Mouse (Mus musculus) regulatory T cell (primary cell): ENCODE data around the gene Dapl1.

Source experiments
- in situ Hi-C: fragments of 300-600 bp; cut with MboI, MseI; formaldehyde crosslinking; loops from one replicate; pipeline ENCODE4 v1.15.1; 2025; ENCODE audit warnings: high pct_unique_total_duplicates

Dapl1 gene

DNA sequence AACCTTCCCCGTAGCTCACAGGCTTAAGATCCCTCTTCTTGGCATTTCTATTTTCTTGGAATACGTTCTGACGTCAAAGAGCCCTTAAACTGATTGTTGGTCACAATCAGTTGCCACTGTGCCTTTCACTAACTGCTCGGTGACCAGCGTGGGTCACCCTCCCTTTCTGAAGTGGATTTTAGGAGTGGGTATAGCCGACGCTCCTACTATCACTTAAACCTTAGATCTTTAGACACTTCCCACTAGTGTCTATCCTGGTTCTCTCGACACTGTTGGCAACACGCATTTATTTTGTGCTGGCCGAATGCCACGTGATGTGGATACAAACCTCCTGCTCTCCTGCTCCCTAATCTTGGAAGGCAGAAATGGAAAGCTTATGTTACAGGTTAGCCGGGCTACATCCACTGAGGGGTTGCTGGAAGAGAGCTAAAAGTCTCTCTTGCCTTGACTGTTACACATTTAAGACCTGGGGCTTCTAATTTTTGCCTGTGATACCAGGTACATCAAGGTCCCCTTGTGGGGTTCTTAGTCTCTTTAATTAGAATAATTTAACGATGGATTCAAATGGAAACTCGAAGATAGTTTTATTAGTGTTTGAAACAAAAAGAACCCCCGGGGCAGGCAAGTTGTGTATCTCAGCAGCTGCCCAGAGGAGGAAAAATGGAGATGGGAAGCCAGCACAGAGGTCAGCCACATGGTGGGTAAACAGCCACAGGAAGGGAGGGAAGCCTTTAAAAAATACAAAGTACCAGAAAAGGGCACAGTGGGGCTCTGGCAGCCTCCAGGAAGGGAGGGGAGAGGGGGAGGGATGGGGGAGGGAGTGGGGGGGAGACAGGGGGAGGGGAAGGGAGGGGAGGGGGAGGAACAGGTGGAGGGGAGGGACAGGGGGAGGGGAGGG, 13.2 kb upstream of the Dapl1 start:
- in situ Hi-C loops, result no loop called here

DNA sequence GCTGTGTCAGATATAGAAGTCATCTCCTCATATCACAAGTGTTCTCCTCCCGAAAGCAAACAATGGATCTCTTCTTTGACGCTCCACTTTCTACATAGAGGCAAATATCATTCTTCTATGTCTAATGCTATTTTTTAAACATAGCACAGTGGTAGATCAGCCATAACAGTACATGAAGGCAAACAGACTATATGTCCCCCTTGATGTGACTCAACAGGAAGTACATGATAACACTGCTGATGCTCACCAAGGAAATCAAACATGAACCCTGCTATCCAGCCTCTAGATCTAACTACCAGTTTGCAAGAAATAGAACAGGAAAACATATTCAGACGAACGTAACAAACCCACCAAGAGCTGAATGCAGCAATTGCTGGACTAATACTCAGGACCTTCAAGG, 10.1 kb upstream of the Dapl1 start:
- in situ Hi-C loops, result no loop called here

DNA sequence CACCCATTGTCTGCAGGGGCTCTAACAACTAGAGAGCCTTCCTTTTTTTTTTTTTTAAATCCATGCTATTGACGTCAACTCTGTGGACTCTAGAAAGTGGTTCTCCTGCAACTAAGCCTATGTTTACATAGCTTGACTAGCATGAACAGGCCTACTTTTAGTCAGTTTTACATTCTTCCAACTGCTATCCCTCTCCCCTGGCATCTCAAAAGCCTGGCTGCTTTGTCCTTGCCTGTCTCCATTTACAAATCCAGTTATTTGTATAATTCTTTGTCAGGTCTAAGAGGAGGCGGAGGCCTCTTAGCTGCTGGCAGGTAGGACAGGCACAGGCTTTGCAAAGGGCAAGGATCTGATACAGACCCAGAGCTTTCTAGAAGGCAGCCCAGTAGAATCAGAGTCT, 627 bp downstream of the Dapl1 start:
- in situ Hi-C loops, result loop anchor here (10.0 to 25.0 kb wide), 2 partner anchors 1300 to 1348 kb away; no protein-coding TSS in a partner anchor

DNA sequence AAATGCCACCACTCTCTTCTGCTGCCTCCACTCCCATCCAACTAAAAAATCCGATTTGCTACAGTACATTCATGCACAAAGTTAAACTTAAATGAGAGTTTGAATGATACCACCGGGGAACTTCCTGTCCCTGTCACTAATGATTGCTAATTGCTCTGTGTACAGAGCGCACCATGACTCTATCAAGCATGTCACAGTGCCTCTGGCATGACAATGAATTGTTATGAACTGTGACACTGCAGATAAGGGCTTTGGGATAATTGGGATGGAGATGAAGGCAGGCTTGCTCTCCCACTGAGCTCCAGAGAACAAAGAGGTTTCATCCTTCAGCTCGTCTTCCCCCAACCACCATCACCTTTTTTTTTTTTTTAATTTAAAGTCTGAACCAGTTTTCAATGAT, 1.2 kb downstream of the Dapl1 start:
- in situ Hi-C loops, result loop anchor here (10.0 to 25.0 kb wide), 2 partner anchors 1301 to 1348 kb away; no protein-coding TSS in a partner anchor

DNA sequence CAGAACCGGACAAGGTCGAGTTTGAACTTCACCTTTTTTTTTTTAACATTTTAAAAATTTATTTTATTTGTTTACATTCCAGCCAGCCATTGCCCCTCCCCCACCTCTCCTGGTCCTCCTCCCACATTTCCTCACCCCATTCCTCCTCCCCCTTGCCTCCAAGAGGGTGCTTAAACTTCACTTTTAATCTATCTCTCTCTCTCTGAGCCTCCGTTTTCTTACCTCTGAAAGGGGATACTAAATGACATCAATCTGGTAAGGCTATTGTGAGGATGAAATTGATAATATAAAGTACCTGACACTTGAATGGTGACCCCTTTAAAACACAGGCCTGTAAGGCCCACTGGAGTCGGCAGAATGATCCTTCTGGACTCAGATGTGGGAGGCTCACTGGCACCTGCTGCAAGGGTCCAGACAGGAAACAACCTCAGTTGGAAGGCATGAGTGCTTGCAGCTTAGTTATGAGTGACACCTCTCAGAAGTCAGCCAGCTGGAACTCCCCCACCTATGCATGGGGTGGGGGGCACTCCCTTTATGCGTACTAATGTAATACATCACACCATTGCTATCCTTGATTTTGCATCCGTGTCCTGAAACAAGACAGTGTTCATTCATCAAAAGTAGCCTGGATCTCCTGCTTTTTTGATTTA, 1.9 kb downstream of the Dapl1 start:
- in situ Hi-C loops, result loop anchor here (10.0 to 25.0 kb wide), 2 partner anchors 1302 to 1349 kb away; no protein-coding TSS in a partner anchor

DNA sequence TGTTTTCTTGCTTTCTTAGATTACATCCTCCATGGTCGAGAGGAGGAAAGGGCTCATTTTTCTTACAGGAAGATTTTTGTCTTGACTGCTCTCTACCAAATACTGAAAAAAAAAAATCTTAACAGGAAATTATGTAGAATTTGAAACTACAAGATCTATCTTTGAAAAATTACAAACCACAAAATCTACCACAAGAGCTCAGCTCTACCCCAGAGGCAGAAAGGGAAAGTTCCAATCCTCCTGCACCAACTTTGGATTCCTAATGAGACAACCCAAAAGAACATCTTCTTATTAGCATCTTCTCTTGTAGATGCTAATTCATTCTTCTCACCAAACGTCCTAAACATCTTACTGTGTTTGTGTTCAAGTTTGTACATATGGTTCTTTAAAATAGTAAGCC, 3.8 kb downstream of the Dapl1 start:
- in situ Hi-C loops, result loop anchor here (10.0 to 25.0 kb wide), 2 partner anchors 1303 to 1351 kb away; no protein-coding TSS in a partner anchor

DNA sequence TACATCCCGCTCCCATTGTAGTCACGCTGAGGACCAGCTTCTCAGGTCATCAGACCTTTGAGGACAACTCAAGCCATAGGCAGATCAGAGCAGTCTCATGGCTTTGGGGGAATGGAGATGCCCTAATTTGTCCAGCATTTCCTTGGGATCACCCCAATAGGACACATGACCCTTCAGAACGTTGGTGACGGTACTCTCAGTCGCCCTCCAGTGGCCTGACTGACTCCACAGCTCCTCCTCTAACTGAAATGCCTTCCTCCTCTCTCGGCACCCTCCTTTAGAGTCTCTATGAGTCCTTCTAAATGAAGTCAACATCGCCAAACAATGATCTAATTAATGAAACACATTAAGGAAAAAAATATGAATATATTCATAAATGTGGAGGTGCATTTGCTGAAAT, 5.9 kb downstream of the Dapl1 start:
- in situ Hi-C loops, result loop anchor here (10.0 to 25.0 kb wide), 2 partner anchors 326 to 1353 kb away; partner anchors contain the start of genes Ccdc148 and Pkp4

DNA sequence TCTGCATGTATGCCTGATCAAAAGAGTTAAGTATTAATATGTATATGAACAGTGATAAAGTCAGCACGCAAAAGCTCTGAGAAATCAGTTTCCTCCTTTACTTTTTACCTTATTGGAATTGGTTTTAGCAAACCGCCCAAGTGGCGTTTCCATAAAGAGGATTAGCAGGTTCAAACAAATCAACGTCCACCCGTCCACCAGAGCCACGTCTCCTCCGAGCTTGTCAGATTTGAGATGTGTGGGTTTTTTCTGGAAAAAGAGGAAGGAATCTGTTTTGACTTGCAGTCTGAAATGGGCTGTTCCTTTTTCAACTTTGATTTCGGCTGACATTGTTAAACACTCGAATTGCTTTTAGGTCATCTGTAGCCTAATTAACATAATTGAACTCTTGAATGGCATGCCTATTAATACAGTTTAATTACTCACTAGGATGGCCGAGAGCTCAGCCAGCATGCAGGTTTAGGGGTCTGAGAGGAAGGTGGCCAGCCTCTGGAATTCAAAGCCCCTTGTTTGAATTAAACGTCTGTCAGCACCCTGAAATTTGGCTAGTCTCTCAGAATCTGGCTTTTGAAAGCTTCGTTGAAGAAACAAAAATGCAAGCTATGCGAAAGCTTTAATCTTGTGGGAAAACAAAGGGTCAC, 9.1 kb downstream of the Dapl1 start:
- in situ Hi-C loops, result loop anchor here (10.0 to 25.0 kb wide), 2 partner anchors 329 to 1356 kb away; partner anchors contain the start of genes Ccdc148 and Pkp4

DNA sequence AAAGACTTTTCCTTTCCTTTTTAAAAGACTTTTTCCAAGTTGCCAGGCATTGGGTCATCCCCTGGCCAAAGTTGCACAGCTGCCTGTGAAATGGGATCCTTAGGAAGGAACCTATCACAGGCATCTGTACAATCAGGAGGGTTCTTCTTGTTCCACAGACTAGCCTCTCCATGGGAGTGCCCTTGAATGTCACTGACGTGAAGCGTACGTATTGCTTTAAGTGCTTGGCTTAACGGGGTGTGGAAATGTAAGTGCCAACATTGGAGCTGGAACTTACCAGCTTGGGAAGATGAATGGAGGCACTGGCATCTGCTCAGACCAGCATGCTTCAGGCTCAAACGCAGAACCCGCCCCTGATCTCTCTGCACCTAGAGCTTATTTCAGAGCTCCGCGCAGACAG, 14.7 kb downstream of the Dapl1 start:
- in situ Hi-C loops, result loop anchor here (10.0 to 25.0 kb wide), 2 partner anchors 334 to 1362 kb away; partner anchors contain the start of genes Ccdc148 and Pkp4

DNA sequence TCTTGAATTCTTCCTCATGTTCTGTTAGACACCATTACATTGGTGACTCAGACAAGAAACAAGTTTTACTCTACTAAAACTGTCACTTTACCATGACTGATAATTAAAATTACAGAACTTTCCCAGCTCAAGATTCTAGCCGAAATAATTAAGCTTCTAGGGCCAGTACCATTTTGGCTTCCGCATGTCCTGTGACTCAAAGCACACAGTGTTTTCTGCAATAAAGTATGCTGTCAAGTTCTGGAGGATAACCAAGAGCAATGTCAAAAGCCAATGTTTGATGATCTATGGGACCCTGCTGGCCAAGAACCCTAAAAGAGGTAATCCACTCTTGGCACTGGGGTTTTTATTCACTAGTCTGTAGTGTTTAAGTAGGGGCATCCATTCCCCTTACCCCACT, 15.3 kb downstream of the Dapl1 start:
- in situ Hi-C loops, result loop anchor here (10.0 to 25.0 kb wide), 2 partner anchors 335 to 1362 kb away; partner anchors contain the start of genes Ccdc148 and Pkp4

DNA sequence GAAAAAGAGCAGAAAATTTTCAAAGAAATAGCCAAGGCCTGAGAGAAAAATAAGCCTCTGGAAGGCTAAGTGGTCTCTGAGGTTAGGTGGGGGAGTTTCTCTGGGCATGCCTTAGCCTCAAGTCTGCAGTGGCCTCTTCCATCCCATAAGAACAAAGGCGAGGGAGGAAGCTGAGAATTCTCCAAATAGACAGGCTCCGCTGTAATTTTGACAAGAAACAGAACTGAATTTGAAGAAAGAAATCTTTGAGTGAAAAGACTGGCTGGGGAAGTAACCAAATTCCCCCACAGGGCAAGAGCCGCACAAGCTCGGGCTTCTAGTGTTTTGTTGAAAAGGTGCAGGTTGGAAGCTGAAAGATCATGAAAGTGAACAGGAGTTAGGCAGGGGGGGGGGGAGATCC, 24.6 kb downstream of the Dapl1 start:
- in situ Hi-C loops, result no loop called here

DNA sequence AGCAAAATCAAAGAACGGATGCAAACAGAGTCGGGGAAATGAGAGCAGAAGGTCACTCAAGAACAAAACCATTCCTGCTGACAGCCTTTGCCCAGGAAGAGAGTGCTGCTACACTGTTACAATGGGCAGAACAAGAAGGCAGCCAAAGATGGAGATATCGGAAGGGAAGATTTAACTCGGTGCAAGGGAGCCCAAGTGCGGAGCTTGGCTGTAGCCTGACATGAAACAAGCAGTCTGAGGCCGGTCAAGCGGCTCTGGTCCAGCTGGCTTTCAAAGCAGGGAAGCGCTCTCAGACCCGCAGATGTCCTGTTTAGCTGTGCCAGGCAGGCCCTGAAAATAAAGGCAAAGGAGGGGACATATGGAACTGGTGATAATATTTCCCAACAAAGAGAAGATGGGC, 26.0 kb downstream of the Dapl1 start:
- in situ Hi-C loops, result no loop called here

DNA sequence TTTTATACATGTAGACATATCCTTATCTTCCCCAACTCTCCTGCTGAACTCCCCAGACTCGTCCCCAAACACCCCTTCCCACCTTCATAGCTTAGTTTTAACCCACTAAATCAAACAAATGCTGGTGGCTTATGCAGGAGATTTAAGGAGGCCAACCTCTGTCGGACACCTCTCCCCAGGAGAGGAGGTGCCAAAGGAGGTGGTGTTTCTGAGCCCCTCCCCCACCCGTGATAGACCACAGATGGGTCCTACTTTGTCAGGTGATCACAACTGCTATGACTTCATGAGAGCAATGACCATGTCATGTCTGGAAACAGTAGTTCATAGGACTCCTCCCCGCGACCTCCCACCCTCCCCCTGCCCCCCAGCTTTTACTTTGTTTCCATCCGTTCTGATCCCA, 26.4 kb downstream of the Dapl1 start:
- in situ Hi-C loops, result no loop called here

DNA sequence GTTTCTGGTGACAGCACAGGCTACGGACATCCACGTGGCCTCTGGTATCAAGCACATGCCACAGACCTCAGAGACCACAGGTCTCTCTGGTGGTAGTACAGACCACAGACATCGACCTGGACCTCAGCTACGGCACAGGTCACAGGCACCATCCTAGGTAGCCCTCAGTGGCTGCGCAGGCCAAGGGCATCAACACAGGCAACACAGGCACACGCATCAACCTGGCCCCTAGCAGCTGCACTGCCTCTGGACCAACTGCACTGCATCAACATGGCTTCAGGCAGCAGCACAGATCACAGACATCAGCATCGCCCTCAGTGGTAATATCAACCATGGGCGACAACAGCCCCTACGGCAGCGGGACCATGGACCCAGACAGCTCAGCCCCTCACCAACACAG, 36.2 kb downstream of the Dapl1 start:
- in situ Hi-C loops, result no loop called here

DNA sequence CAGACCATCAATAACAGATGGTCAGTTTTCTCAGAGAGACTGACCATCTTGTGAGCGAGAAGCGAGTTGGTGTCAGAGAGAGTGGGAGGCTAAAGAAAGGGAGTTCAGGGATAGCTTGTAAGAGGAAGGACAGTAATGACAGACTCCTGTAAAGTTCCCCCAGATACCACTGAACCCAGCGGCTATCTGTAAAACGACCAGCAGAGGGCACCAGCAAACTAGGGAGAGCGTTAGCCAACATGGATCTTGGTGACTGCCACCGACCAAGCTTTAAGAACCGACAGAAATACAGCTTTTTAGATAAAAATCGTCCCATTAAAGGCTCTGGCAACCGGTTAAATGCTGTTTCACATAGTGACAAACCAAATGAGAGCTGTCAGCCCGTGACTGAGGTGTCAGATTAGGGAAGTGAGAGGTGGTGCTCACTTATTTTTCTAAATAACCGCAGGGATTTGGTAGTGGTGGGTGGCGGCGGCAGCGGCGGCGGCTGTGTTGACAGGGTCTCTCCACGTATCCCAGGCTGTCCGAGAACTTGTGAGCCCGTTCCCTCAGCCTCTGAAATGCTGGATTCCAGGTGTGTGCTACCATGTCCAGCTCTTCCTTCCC, 37.7 kb downstream of the Dapl1 start:
- in situ Hi-C loops, result no loop called here

DNA sequence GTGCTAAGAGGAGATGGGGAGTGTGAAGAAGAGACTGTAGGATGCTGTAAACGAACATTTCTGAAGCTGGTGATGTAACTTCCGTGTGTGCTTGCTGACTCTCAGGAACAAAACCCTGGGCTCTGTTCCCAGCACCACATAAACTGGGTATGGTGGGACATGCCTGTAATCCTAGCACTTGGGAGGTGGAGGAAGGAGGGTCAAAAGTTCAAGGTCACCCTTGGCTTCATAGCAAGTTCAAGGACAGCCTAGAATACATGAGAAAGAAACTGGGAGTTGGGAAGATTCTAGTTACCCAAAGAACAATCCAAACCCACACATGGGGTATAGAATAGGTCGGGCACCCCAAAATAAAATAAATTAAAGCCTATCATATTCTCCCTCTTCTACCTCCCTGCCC, 39.1 kb downstream of the Dapl1 start:
- in situ Hi-C loops, result no loop called here

DNA sequence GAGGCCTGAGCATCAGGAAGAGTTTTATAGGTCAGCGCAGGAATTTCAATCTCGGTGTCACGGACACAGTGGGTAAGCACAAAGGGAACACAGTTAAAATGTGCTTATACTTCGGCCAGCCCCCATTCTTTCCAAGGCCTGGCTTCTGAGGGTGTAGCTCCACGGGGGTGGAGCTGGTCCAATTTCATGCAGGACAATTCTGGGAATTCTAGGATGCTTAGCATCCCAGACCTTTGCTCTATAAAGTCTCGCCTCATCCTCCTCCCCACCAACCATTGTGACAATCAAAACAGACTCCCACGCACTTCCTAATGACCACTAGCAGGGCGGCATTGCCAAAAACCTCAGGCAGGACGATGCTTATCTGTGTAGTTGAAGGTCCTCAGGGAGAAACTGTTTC, 42.4 kb downstream of the Dapl1 start:
- in situ Hi-C loops, result no loop called here

DNA sequence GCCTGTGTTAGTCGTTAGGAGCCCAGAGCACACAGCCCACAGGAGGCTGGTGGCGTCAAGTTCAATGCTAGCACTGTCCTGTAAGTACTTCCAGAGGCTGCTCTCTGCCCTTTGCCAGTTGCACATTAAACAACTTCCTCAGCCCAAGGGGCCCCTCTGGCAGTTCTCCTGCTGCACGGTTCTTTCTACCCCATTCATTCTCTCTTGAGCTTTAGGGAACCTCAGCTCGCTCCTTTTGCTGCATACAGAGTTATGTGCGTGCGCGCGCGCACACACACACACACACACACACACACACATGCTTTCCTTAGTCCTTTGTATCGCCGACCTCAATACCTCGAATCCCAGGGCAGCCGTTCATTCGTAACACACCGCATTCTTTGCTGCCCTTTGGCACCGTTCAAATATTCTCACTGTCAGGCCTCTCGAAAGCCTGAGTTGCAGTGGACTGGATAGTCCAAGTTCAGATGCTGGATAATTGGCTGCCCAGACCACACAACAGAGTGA, 45.2 kb downstream of the Dapl1 start:
- in situ Hi-C loops, result no loop called here

DNA sequence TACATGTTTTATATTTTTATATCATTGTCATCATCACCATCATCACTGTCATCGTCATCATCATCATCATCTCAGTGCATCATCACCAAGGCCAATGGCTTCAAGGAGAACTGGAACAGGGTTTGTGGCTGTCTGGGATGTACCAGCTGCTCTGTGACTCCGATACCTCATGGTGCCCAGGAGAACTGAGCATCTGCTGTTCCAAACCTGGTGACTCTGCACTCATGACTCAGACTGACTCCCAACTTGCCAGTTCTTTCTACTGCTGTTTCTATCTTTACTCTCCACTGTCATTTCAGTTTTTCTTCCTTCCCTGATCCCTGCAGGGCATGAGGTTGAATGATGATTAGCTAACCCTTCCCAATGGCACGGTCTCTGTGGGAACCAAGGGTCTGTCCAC, 46.4 kb downstream of the Dapl1 start:
- in situ Hi-C loops, result no loop called here

DNA sequence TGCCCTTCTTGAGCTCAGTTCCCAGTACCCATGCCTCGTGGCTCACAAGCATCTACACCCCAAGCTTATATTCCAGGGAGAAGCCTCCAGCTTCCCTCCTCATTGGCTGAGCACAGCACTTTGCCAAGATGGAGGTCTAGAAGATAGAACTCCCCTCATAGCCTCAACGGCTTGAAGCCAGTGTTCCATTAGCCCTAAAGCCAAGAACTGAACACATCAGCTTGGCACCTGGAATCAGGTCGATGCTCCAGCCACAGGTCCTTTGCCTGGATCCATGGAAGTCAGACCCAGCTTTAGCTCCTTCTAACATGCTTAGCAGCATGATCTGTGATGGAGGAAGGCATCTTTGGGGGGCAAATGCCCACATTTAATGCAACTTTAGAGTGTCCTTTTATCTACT, 48.5 kb downstream of the Dapl1 start:
- in situ Hi-C loops, result no loop called here

DNA sequence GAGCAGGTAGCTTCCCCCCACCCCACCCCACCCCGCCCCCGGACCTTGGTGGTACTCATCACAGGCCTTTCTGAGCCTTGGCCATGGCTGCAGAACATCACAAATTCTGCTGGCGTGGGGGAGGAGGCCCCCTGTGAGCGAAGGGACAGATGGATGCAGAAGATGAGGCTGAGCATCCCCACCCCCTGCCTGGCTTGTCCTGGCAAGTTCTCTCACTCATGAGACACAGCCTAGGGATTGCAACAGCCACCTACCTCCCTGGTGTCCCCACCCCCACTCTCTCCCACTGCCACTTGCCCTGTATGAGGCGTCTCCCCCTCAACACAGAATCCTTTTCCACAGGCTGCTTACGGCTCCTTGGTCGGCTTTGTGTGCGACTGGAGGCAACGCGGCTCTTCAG, 49.1 kb downstream of the Dapl1 start:
- in situ Hi-C loops, result no loop called here
